Mouse (Mus musculus) liver, postnatal 0 days (tissue): ENCODE data around the gene Kri1.

Experiments
- CTCF ChIP-seq: sonication (generic); IDR thresholded peaks from 2 replicates; pipeline ENCODE4 v1.5.1; 2016; ENCODE audit warnings: antibody characterized with exemption, low read depth
- EP300 ChIP-seq: IDR thresholded peaks from 2 replicates; pipeline ENCODE4 v1.6.1; 2016; ENCODE audit warnings: antibody characterized with exemption, low read depth, mild to moderate bottlenecking

DNA sequence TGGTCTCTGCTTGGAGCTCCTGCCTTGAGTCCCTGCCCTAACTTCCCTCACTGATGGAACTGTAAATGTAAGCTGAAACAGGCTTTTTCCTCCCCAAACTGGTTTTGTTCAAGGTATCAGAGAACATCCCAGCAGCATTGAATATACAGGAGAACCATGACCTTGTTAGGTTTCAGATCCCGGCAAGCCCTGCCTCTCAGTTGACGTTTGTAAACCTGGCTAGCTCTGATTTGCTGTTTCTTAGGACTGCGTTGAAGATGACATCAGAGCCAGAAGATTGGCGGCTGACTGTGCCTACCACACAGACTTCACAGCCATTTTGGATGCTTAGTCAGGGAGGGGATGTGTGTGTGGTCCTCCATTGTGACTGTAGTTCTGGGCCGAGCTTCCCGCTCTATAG, 63.9 kb downstream of the Kri1 start:
- TF ChIP-seq CTCF (no peak), EP300 (no peak)
